Comparison of ENCODE assay signal across 8 mouse cellular contexts in the genomic region with DNA sequence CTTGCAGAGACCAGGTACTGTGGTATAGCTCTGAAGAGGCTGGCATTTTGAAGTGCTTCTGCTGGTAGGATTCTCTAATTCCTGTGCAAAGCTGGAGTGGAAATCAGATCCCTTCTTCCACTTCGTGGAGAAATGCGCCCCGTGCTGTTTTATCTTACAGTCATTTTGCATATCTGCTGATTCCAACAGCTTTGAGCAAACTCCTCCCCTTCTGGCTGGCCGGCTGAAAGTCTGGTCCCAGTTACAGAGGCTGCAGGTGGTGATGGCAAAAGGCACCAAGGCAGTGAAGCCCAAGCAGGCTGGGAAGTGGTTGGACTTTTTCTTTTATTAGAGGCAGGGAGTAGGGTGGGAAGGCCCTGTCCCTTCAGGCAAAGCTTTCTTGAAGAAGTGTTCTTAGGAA.
DNase-seq lines count a peak whose midpoint lies in the region; ATAC-seq lines count a peak whose summit lies in the region.

No protein-coding gene starts in this region.

- DNase-seq in adrenal gland, postnatal 10 days, result peak; percentile 55
- DNase-seq in adrenal gland, adult 18-20 months (ENCODE audit: low spot score in 2 of 2), result no peak
- peak; percentile 32 to 33 for DNase-seq in CD8-positive naive resting alpha-beta T cell, adult 2 months (ENCODE audit: low read depth in 2 of 2, low spot score in 2 of 2)
- peak; percentile 77 for DNase-seq in heart, adult 8-10 months (ENCODE audit: low spot score)
- DNase-seq in kidney, postnatal 10 days, result peak; percentile 80
- peak; percentile 70 for DNase-seq in thymus, postnatal 25 days

- ATAC-seq in common myeloid progenitor, adult 5-6 weeks (replicated peaks; ENCODE audit: low read depth, poor library complexity, severe bottlenecking), result 0 out of 2 replicates have a peak, but pooled peaks have one; percentile 4
- ATAC-seq in megakaryocyte-erythroid progenitor cell, adult 5-6 weeks (replicated peaks; ENCODE audit: low FRiP score, low TSS enrichment, poor library complexity, severe bottlenecking), result peak; percentile 51

Comparison
In these comparisons a context has a peak if more than half of its experiments do, and no peak if none do; other contexts are left out.
1. DNase-seq: peak in adrenal gland, postnatal 10 days (single experiment), CD8-positive naive resting alpha-beta T cell, adult 2 months (2 of 2), heart, adult 8-10 months (single experiment), kidney, postnatal 10 days (single experiment) and thymus, postnatal 25 days (single experiment); none in adrenal gland, adult 18-20 months (0 of 2).